Mouse (Mus musculus): ENCODE measurements around the gene Ets2.
A peak's percentile ranks its signal among the peaks of the same experiment; 100 is the strongest.

Gene Ets2

DNA sequence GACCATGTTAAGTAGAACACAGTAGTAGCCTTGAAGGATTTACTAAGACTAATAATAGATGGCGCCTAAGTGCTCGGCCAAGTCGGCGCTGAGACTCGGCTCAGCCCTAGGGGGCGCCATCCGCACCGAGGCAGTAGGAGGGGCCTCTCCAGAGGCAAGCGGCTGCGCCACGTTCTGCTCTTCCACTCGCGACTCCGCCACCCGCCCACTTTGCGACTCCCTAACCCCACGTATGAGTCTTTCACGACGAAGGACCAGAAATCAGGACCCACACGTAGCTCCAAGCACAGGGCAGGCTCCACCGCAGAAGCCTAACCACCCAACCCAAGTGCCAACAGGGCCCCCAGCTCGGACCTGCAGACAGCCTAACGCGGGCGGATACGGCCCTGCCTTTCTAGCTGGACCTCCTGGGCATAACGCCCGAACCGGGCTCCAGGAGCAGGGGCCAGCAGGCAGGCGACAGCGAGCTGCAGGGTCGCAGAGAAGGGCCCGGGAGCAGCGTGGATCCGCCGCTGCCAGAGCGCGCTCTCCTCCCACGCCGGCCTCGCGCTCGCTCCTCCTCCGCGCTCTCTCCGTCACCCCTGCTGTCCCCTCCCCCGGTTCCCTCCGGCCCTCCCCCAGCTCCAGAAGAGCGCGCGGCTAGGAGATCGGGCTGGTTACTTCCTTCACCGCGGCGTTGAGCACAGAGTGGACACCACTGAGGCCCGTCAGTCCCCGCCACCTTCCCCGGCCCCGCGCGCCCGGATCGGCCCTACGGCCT lies at the start of gene Ets2:
TSS of gene Ets2 (plus strand) at position 274 of the 760 bp plus-strand sequence.
- peak; percentile 85 to 86 for DNase-seq (ENCODE audit: low spot score in 2 of 2)

DNA sequence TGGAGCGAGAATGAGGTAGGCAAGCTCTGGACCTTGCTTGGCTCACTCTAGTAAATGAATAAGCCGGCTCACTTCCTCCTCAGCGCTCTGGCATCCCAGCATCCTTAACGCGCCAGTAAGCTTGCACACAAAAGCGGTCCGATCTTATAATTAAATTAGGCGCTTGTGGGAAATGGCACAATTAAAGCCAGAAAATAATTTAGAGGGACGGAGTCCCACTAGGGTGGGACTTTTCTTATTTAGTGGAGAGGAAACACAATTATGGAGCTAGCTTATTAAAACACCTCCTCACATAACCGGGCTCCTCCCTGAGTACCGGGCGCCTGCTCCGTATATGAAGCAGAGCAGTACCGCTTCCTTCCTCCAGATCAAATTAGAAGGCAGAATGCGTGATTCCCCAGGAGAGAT lies 47.7 kb upstream of the Ets2 start:
- DNase-seq (ENCODE audit: low spot score in 2 of 2), result no peak

DNA sequence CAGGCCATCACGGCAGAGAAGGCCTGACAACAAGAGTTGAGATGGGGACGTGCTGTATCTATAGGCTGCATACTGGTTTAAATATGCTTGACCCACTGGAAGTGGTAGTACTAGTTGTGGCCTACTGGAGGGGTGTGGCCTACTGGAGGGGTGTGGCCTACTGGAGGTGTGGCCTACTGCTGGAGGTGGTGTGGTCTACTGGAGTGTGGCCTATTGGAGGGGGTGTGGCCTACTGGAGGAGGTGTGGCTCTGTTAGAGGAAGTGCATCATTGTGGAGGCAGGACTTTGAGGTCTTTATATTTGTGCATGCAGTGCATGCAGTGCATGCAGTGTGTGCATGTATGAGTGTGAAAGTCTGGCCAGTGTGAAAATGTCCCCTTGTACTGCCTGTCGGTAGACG lies 45.3 kb upstream of the Ets2 start:
- DNase-seq (ENCODE audit: low spot score in 2 of 2), result no peak

DNA sequence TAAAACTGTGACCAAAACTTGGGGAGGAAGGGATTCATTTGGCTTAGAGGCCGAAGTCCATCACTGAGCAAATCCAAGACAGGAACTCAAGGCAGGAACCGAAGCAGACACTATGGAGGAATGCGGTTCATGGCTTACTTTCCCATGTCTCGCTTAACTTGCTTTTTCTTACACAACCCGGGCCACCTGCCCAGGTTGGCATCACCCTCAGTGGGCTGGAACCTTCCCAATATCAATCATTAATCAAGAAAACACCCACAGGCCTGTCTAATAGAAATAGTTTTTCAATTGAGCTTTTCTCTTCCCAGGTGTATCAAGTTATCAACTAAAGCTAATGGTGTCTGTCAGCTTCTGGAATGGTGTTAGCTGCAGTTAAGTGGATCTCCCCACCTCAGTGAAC lies 44.7 kb upstream of the Ets2 start:
- no peak for DNase-seq (ENCODE audit: low spot score in 2 of 2)

DNA sequence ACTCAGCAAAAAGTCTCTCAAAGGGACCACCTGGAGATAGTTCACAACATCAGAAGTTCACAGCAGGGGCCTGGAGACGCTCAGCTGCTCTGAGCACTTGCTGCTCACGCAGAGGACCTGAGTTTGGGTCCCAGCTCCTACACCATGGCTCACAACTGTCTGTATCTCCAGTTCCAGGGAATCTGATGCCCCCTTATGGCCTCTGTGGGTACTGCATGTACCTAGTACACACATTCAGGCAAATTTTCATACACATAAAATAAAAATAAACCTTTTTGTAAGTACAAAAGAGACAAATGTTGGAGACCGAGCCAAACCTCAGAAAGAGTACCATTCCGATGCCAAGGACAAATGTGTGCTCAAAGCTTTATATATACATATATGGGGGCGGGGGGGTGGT lies 44.1 kb upstream of the Ets2 start:
- no peak for DNase-seq (ENCODE audit: low spot score in 2 of 2)

DNA sequence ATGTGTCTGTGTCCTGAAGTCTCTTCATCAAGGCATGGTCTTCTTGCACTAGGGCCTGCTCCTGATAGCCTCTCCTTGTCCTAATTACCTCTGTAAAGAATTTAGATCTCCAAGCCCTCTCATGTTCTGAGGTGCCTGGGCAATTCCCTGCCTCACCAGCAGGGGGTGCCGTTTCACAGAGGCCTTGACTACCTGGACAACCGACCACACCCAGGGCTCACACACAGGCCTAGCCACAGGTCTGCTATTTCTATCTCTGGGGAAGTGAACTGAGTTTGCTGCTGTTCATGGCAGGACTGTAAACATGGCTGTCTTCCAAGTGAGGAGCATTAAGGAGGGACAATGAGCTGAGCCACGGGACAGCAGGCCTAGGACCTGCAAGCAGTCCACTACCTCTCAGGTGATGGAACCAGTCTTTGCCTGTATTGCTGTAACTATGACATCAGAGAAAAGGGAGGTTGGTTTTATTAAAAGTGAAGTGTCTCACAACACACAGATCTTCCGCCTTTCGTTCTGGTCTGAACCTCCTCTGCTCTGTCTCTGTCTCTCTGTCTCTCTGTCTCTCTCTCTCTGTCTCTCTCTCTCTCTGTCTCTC lies 42.9 kb upstream of the Ets2 start:
- DNase-seq (ENCODE audit: low spot score in 2 of 2), result no peak

DNA sequence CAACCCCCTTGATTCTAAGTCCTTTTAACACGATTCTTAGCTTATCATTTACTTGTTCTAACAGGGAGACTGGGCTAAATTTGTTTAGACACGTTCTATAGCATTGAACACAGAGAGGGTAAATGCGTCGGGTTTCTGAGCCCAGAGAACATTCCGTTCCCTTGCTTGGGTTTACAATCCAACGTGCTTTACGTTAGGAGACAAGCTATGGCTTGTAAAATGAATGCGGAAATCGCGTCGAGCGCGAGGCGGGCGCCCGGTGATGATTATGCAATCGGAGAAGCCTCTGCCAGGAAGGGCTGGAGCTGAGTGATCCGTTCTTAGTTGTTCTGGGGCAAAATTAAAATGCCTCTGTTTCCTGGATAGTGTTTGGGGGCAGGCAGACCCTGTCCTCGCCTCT lies 42.4 kb upstream of the Ets2 start:
- DNase-seq (ENCODE audit: low spot score in 2 of 2), result no peak

DNA sequence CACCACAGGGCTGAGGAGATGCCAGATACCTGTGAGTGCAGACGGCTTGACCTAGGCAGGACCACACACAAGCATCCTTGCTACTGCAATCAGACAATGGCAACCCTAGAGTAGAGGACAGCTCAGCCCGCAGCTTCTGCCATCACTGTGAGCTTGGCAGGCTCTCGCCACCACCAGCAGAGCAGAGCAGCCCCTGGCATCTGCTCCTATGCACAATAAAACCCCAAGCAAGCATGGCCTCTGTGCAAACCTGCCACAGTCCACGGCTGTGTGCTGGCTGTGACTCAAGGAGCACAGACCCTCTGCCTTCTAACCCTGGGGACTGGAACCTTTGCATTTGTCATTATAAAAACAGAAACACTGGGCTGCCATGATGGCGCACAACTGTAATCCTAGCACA lies 41.0 kb upstream of the Ets2 start:
- no peak for DNase-seq (ENCODE audit: low spot score in 2 of 2)

DNA sequence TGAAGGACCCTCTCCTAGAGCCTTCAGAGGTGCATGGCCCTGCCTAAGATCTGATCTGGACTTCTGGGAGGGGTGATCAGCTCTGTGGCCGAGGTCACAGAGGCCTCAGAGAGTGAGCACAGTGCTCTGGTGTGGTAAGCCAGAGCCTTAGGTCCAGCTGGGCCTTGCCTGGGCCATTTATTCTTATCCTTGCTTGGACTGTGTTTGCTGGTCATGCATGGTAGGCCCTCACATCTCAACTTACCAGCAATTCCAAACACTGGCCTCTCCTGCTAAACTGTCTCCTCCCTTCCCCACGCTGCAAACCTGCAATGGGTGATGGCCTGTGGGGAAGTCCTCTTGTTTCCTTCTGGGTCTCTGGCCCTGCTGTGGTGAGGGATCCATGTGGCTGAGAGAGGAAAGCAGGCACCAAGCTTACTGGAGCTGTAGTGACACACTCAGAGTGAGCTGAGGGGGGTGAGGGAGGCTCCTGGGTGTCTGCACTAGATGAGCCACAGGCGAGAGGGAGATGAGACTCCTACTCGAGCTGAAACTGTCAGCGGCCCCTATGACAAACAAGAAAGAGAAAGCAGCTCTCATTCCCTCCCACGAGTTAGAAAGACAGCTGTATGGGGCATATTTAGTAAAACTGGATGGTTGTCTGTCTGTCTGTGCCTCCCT lies 36.3 kb upstream of the Ets2 start:
- no peak for DNase-seq (ENCODE audit: low spot score in 2 of 2)

DNA sequence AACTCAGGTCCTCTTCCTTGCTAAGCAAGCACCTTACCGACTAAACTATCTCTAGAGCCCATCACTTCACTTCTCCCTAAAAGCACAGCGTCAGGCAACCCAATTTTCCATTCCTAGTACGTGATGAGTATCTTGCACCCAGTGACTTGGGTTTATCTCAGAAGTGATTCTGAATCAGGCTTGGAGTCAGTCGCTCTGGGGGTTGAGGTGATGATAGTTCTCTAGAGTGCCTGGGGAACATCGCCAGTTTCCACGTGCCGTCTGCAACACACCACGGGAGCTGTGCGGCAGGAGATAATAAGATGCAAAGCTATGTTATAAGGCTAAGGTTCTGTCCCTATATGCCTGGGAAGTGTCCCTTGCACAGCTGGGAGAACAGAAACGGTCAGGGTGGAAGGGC lies 35.6 kb upstream of the Ets2 start:
- peak in 1 of 2 experiments; percentile 19 for DNase-seq (ENCODE audit: low spot score in 2 of 2)

DNA sequence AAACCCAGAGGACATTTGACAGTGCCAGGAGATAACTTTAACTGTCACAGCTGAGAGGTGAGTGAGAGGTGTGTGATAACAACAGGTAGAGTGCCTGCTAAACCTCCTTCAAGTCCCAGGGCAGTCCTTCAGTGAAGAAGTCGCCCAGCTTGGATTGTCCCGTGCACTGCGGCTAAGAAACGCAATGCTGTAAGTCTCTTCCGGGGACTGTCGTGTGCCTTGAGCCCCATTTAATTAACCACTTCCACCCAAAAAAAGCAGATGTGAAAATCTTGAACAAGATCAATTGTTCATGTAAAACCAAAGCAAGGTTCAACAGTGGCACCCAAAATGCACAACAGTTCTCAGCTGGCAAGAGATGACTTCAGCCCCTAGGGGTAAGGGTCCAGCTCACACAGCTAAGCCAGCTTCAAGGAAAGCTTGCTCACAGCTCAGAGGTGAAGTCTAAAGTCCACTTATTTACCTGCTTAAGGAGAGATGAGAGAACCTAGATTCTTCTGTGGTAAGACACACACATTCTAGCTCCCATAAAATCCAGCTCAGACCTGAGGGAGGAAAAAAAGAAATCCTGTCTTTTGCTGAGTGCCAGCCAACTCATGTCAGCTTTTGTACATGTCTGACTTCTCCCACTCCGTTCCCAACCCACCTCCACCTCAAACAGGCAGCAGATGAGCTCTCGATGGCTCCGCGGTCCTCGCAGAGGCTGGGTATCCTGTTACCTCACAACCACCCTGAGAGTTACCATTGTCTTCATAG lies 34.3 kb upstream of the Ets2 start:
- no peak for DNase-seq (ENCODE audit: low spot score in 2 of 2)

DNA sequence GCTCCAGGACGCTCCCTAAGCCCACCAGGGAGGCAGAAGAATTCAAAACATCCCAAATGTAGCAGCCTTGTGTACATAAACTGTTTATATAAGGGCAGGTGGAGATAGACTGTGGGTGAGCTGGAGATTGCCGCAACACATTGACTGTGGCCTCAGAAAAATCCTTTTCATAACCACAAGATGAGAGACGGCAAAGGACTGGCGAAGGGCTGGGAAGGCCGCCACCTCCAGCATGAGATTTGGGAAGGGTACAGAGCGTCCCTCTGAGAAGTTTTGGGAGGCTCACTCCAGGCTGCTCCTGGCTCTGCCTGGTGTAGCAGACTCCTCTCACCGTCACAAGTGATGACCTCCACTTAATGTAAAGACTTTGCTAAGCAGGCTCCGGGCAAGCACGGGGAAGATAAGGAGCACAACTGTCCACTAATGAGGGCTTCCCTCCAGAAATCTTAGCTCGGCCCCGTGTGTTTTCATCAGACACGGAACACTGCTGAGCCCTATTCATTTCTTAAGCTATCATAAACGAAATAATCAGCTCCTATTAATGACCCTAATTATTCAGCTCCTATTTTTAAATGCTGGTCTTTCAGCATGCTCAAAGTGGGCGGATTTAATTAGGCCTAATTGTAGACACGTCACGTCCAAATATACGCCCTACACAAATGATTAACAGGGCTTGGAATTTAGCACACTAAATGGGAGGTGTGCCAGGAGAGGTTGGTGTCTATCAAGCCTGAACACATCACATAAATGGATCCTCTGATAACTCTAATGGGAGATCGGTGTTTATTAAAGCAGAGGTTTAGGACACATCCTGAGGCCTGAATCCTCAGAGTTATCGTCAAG lies 33.5 kb upstream of the Ets2 start:
- no peak for DNase-seq (ENCODE audit: low spot score in 2 of 2)

DNA sequence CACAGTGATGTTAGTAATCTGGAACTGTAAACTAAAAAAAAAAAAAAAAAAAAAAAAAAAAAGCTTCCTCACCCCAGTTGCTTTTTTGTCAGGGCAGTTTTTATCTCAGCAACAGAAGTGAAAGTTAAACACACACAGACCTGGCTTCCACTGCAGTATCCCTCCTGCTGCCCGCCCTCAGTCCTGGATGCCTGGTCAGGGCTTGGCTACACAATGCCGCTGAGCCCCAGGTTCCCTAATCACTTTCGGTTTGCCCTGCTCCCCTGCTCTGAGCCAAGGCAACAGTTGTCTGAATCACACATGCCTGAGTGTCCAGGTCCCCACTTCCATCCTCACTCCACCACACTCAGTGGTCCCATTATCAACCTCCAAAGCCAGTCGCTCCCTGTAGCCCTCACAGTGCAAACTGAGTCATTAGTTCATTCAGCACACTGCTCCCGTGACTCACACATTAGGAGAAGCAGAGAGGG lies 27.4 kb upstream of the Ets2 start:
- no peak for DNase-seq (ENCODE audit: low spot score in 2 of 2)

DNA sequence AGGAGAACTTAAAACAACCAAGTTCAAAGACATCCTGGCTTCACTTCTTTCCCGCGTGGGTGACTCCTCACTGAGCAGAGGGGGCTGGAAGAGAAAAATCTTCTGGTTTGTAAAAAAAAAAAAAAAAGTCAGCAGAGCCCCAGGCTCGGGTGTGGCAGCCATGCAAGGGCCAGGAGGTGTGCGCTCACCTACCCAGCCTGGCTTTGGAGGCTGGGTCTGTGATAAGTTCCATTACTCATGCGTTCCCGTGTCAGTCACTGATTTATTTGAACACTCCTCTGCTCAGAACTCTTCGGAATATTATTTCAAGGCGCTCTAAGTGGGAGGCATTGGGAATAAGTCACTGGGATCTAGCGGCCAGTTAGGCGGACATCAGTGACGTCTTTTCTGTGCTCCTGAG lies 26.7 kb upstream of the Ets2 start:
- no peak for DNase-seq (ENCODE audit: low spot score in 2 of 2)

DNA sequence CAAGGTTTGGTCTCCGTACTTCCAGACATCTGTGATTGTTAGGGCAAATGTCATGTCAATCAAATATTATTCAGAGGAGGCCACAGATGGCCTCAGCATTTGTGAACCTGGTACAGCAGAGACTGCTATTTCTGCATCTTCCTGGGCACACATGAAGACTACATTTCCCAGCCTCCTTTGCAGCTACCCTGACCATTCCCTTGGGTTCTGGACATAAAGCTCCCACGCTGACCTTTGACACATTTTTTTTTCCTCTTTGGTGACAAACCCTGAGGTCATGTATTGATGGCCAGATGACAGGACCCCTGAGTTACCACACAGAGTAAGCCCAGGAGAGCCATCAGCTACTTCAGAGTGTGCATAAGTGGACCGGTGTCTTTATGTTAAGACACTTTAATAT lies 25.2 kb upstream of the Ets2 start:
- DNase-seq (ENCODE audit: low spot score in 2 of 2), result no peak

DNA sequence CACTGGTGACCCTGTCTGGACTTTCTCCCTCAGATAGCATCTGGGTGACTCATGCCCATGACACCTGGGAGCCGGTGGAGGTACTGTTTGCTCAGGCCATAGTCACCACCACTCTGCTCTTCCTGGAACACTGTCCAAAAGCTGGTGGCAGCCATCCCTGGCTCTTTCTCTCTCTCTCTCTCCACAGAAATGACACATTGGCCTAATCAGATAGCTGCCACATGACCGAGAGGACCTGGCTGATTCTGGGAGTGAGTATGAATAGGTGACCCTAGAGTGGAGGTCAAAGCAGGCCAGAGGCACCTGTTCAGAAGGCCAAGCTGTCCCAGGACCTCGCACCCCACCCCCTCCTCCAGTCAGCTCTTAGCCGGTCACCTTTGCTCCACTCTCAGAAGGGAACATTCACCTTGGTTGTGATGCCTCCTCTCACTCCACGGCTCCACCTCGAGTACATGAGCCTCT lies 19.4 kb upstream of the Ets2 start:
- DNase-seq (ENCODE audit: low spot score in 2 of 2), result no peak

DNA sequence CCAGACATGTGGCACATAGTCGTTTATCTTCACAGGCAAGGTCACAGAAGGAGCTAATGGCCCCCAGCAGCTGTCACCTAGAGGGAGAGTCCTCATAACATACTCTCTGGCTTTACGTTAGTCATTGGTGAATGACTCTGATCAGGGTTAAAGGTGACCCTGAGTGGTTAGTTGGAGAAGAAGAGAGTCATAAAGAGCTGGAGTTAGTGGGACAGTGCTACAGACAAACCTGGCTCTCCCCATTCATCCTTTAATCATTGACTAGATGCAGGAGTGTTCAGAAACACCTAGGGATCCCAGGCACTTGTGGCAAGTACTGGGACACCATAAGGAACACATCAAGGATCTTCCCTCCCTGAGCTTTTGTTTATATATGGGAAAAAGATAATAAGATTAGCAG lies 16.1 kb upstream of the Ets2 start:
- no peak for DNase-seq (ENCODE audit: low spot score in 2 of 2)

DNA sequence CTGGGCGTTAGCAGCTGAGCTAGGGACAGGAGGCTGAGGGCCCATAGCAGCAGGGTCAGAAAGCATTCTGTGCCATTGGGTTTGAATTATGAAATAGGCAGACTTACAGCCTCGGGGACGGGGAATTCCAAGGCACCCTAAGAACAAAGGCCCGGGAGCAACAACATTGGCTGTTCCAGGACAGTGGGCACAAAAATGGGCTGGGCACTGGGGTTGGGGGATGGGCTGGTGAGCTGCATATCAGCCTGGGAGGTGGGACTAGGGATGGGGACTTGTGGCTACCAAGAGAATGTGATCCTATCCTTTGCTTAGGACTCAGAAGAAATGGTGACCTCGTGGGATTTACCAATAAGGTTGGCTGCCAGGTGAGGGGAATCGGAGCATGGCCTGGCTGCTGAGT lies 15.6 kb upstream of the Ets2 start:
- DNase-seq (ENCODE audit: low spot score in 2 of 2), result no peak

DNA sequence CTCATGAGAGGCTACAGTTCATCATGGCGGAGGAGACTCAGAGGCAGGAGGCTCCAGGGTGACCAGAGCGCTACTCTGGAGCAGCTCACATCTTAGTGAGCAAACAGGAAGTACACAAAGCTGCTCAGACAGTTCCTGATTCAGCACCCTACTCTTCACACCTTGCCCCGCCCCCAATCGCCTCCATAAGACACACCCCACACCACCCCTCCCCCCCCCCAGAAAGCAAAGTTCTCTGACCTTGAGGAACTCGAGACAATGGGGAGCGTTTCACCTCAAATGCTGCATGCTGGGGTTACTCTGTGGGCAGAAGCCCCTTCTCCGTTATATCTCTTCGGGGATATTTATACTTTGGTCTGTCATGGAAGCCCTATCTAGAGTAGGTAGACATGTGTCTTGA lies 15.0 kb upstream of the Ets2 start:
- DNase-seq (ENCODE audit: low spot score in 2 of 2), result no peak

DNA sequence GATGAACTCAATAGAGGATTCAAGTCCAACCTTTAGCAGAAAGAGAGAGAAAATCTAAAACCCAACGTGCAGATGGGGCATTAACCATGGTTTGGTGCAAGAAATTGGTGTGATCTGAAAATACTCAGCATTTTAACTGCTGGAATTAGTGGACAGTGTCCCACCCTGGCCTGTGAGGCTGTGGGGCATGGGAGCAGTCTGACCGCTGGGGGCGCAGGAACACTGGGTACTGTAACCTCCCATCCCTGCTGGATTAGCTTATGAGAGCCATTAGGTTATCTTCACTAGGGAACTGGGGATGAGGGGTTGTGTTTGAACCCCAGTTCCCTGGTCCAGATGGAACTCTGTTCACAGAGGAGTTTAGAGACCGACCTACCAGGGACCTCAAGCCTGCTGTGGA lies 13.9 kb upstream of the Ets2 start:
- no peak for DNase-seq (ENCODE audit: low spot score in 2 of 2)

DNA sequence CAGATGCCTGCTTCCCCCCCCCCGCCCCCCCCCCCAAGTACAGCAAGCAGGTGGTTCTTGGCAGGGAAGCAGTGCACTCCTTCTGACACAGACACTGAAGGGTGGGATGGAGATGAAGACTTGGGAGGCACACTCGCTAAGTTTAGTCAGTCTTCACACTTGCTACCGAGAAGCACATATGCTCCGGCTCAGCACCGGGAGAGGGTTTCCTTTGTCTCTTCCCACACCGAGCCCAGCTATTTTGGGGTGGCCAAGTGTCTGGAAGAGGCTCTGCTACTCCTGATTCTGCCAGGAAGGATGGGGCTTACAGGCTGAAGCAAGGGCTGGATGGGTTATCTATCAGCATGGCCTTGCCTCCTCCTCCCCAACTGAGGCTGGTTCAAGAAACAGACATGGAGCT lies 5.3 kb upstream of the Ets2 start:
- DNase-seq (ENCODE audit: low spot score in 2 of 2), result peak; percentile 35 to 73
